Mouse (Mus musculus) c-Kit-positive CD71-positive TER-119-negative erythroid progenitor cells, embryonic 14.5 days (primary cell): ENCODE results near the gene Kazn.
A peak's percentile ranks its signal among the peaks of the same experiment; 100 is the strongest.

Source experiments
- DNase-seq: peaks from one replicate; pipeline ENCODE4 v3.0.0-alpha.2; 2013; ENCODE audit warnings: low read depth

The Kazn gene

GRCm38 (mm10) chr4:142117993-142118392, 121.2 kb downstream of the Kazn start:
- no peak for DNase-seq

GRCm38 (mm10) chr4:142113306-142113705, 125.9 kb downstream of the Kazn start:
- no peak for DNase-seq

GRCm38 (mm10) chr4:142103081-142103671, 136.0 kb downstream of the Kazn start:
- no peak for DNase-seq

- peak; percentile 25 for DNase-seq
Measured at GRCm38 (mm10) chr4:142098303-142098702, 140.9 kb downstream of the Kazn start.

- DNase-seq, result no peak
Measured at GRCm38 (mm10) chr4:142097871-142098270, 141.3 kb downstream of the Kazn start.

- no peak for DNase-seq
Measured at GRCm38 (mm10) chr4:142095513-142096241, 143.5 kb downstream of the Kazn start.

- DNase-seq, result no peak
Measured at GRCm38 (mm10) chr4:142094386-142094785, 144.8 kb downstream of the Kazn start.

- DNase-seq, result no peak
Measured at GRCm38 (mm10) chr4:142091100-142091499, 148.1 kb downstream of the Kazn start.

GRCm38 (mm10) chr4:142089966-142090365, 149.2 kb downstream of the Kazn start:
- DNase-seq, result no peak

- no peak for DNase-seq
Measured at GRCm38 (mm10) chr4:142088836-142089235, 150.4 kb downstream of the Kazn start.

- no peak for DNase-seq
Measured at GRCm38 (mm10) chr4:142088409-142088808, 150.8 kb downstream of the Kazn start.

- no peak for DNase-seq
Measured at GRCm38 (mm10) chr4:142084936-142085563, 154.2 kb downstream of the Kazn start.

- no peak for DNase-seq
Measured at GRCm38 (mm10) chr4:142084131-142084899, 154.9 kb downstream of the Kazn start, which contains the start of gene Tmem51. Gene Tmem51 (minus strand): TSS chr4:142084304.

GRCm38 (mm10) chr4:142083762-142084130, 155.5 kb downstream of the Kazn start:
- DNase-seq, result no peak

GRCm38 (mm10) chr4:142083193-142083592, 156.0 kb downstream of the Kazn start:
- no peak for DNase-seq

- DNase-seq, result no peak
Measured at GRCm38 (mm10) chr4:142082703-142083102, 156.5 kb downstream of the Kazn start.

GRCm38 (mm10) chr4:142081631-142082283, 157.4 kb downstream of the Kazn start:
- no peak for DNase-seq

GRCm38 (mm10) chr4:142080901-142081630, 158.1 kb downstream of the Kazn start:
- no peak for DNase-seq

GRCm38 (mm10) chr4:142080487-142080767, 158.8 kb downstream of the Kazn start:
- DNase-seq, result no peak

- no peak for DNase-seq
Measured at GRCm38 (mm10) chr4:142079629-142080486, 159.3 kb downstream of the Kazn start.
